Mouse (Mus musculus) brain, adult 2 months (tissue): ENCODE measurements around the gene Pdlim4.

Experiments used
- DNase-seq: peaks from one replicate; pipeline ENCODE4 v3.0.0; 2011; ENCODE audit warnings: low read depth, low spot score

Pdlim4 gene

GRCm38 (mm10) chr11:54091726-54092125 lies 22.9 kb upstream of the Pdlim4 start:
- DNase-seq: peak; percentile 60

- DNase-seq: no peak
Measured at GRCm38 (mm10) chr11:54090091-54090879, 21.5 kb upstream of the Pdlim4 start.

GRCm38 (mm10) chr11:54088947-54089317 lies 20.1 kb upstream of the Pdlim4 start:
- peak; percentile 73 for DNase-seq

- DNase-seq: peak; percentile 63
Measured at GRCm38 (mm10) chr11:54088253-54088946, 19.6 kb upstream of the Pdlim4 start.

- DNase-seq: no peak
Measured at GRCm38 (mm10) chr11:54085816-54086215, 17.0 kb upstream of the Pdlim4 start.

- peak; percentile 56 for DNase-seq
Measured at GRCm38 (mm10) chr11:54084976-54085375, 16.2 kb upstream of the Pdlim4 start.

- no peak for DNase-seq
Measured at GRCm38 (mm10) chr11:54082725-54083124, 13.9 kb upstream of the Pdlim4 start.

GRCm38 (mm10) chr11:54080435-54080834 lies 11.6 kb upstream of the Pdlim4 start:
- DNase-seq: no peak

GRCm38 (mm10) chr11:54076101-54076500 lies 7.3 kb upstream of the Pdlim4 start:
- DNase-seq: no peak

- no peak for DNase-seq
Measured at GRCm38 (mm10) chr11:54075353-54075752, 6.5 kb upstream of the Pdlim4 start.

GRCm38 (mm10) chr11:54073291-54073690 lies 4.5 kb upstream of the Pdlim4 start:
- no peak for DNase-seq

GRCm38 (mm10) chr11:54071726-54072445 lies 3.1 kb upstream of the Pdlim4 start:
- peak; percentile 71 for DNase-seq

- no peak for DNase-seq
Measured at GRCm38 (mm10) chr11:54067996-54068519, 756 bp downstream of the Pdlim4 start.

- DNase-seq: no peak
Measured at GRCm38 (mm10) chr11:54067318-54067995, 1.4 kb downstream of the Pdlim4 start.

GRCm38 (mm10) chr11:54066400-54066799 lies 2.4 kb downstream of the Pdlim4 start:
- DNase-seq: no peak

- DNase-seq: no peak
Measured at GRCm38 (mm10) chr11:54065915-54066178, 3.0 kb downstream of the Pdlim4 start.

- DNase-seq: no peak
Measured at GRCm38 (mm10) chr11:54065106-54065914, 3.5 kb downstream of the Pdlim4 start.

- no peak for DNase-seq
Measured at GRCm38 (mm10) chr11:54064412-54064978, 4.3 kb downstream of the Pdlim4 start.

GRCm38 (mm10) chr11:54063472-54063775 lies 5.4 kb downstream of the Pdlim4 start:
- no peak for DNase-seq

GRCm38 (mm10) chr11:54062753-54063471 lies 5.9 kb downstream of the Pdlim4 start:
- DNase-seq: no peak
